Mouse (Mus musculus) erythroblast, adult 5-6 weeks (primary cell): Measurements from ENCODE around the gene Wdr20. TPM values are rescaled to one million over a fixed set of nuclear protein-coding genes. Genes with fewer than 3 reads are reported as not detected.

Source experiments
- ATAC-seq: replicated peaks from 2 replicates; pipeline ENCODE4 v1.8.0; 2016; ENCODE audit warnings: moderate number of reproducible peaks, mild to moderate bottlenecking, moderate TSS enrichment, inconsistent platforms; ENCODE audit not compliant: poor library complexity, low FRiP score, severe bottlenecking
- total RNA-seq, 2 experiments: library from RNA; stranded (forward) in 1 of 2; stranded (reverse) in 1 of 2; fragments of 150-400 nt in 1 of 2; fragments of 200-764, 138-1000 nt in 1 of 2; gene quantifications; 2 replicates each; pipeline versions ENCODE4 v1.2.3 to v1.2.4; 2015 to 2017; ENCODE audit warnings: low replicate concordance in 2 of 2

Gene Wdr20
- total RNA-seq, 2 experiments from 2014 or later: 8.6 to 19.4 TPM

DNA sequence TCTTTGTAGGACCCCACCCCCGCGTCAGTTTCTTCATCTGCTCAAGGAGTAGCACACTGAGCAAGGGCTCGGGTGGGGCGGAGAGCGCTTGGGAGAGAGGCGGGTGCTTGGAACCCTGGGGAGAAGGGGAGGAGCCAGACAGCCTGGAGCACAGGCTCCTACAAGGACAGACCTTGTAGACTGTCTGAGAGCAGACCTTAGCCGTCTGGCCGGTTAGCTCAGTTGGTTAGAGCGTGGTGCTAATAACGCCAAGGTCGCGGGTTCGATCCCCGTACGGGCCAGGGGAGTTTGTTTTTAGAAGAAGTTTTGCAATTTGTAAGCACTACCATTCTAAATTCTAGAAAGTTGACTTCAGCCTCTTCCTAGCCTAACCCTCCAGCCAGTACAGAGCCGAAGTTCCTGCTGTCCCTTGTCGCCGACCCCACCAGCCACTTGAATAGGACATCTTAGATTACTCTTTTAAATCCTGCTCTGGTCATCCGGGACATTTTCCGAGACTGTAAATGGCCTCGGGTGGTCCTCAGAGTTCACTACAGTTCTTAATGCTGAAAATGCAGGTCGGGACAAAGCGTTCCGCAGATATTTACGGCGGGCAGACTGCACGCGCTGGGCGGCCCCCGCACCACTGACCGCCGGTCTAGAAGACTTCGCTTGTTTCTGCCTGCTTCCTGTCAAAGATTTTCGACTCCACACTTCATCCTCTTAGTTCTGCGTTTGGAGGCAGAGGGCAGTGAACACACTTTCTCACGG lies 107.6 kb downstream of the Wdr20 start:
- ATAC-seq: peak; percentile 82

DNA sequence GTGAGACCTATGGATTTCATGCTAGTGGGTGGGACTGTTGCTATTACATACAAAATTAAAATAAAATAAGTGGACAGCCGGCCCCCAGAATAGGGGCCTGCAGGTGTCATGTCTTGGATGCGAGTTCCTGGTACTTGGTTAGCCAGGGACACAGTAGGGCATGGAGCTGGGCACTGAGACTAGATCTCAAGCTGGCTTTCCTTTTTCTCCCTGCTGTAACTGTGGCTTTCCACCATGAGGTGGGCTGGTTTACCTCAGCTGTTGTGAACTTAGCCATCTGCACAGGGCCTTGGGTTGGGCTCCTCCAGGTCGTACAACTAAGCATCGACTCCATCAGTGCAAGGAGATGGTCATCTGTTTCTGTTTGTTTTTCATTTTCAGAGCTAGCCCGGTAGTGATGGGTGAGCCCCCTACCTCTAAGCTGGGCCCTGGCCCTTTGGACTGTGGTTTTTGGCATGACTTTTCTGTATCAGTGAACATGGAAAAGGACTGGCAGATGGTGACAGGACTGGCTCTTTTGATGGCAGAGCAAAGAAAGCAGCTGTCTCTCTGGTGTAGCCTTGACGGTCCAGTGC lies 108.5 kb downstream of the Wdr20 start:
- ATAC-seq: no peak

DNA sequence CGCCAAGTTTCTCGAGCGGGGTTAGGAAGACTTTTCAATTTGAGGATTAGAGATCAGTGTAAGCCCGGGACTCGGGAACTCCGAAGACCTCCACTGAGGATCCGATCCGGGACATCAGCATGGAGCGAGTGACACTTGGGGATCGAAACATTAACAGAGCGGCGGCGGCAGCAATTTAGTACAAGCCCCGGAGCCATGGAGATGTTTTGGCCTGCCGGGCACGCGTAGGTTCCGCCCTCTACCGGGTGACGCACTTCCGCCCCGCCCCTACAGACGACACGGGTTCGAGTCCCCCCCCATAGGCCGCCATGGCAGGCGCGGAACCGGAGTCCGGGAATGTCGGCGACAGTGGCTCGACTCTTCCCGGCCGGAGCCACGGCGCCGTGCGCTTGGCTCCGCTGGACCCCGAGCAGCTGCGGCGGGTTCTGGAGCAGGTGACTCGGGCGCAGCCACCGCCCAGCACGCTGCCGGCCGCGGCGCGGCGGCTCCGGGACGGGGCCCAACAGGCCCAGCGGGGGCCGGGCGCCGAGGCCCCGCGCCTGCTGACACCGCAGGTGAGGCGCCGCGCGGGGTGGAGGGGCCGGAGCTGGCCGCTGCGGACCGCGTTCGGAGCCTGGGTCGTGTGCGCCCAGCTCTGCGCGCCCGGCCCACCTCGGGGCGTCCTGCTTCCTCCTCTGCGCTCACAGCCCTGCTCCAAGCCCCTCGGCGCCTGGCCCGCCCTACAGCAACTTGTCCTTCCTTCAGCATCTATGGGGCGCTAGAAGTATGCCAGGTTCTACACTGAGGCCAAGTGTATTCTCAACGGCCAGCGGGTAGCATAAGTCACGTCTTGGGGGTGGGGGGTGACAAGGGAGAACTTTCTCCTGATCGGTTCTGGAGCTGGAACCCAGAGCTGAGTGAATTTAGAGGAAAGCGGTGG lies 112.5 kb downstream of the Wdr20 start, which contains the start of gene Zfp839:
Zfp839 (plus strand) TSS at position 244 of the 919 bp plus-strand sequence.
- ATAC-seq: 0 out of 2 replicates have a peak, but pooled peaks have one; percentile 33

- no peak for ATAC-seq
Observed at GRCm38 (mm10) chr12:110850929-110851256, 113.1 kb downstream of the Wdr20 start.

DNA sequence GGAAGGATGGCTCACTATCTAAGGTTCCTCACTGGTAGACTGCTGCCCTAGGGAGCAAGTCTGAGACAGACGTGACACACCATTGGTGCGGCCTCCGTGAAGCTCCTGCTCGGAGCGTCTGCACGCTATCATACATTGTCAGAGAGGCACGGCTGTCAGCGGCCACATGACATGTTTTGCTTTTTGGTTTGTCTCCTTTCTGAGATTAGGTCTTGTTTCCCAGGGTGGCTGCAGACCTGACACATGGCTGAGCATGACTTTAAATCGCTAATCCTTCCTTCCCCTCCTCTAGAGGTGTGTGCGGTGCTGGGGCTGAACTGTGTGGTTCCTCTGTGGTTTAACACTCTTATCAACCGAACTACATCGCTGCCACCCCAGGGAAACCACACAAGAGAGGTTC lies 113.7 kb downstream of the Wdr20 start:
- 0 out of 2 replicates have a peak, but pooled peaks have one; percentile 28 for ATAC-seq

DNA sequence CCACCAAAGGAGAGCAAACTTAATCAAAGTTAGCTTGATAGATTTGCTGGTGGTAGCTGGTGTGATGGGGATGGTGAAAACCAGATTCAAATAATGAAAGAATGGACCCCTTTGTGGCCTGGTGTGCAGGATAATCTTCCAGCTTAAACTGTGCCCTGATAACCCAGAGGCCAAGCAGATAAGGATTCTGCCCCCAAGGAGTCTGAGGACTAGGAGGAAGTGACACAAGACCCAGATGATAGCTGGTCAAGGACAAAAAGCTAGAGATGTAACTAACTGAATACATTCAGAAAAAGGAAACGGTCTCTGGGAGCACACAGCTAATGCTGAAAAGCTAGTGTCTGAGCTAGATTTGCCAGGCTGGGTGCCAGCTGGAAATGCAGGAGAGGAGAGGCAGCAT lies 114.2 kb downstream of the Wdr20 start:
- no peak for ATAC-seq

Other genes with a start within 250 kb of the Wdr20 start
- 31.1 and 31.3 TPM in 2 replicates for gene Dync1h1, start 136.5 kb upstream of the Wdr20 start, total RNA-seq (2015; ENCODE audit: low replicate concordance)
- 41.8 and 59.6 TPM in 2 replicates for gene Dync1h1, start 136.5 kb upstream of the Wdr20 start, total RNA-seq (2017; ENCODE audit: low replicate concordance)
- gene 1700001K19Rik, start 55.3 kb upstream of the Wdr20 start, total RNA-seq (2015; ENCODE audit: low replicate concordance): not detected in 2 replicates
- gene 1700001K19Rik, start 55.3 kb upstream of the Wdr20 start, total RNA-seq (2017; ENCODE audit: low replicate concordance): not detected in 2 replicates
- 240 and 254 TPM in 2 replicates for gene Hsp90aa1, start 35.2 kb upstream of the Wdr20 start, total RNA-seq (2015; ENCODE audit: low replicate concordance)
- 257 and 485 TPM in 2 replicates for gene Hsp90aa1, start 35.2 kb upstream of the Wdr20 start, total RNA-seq (2017; ENCODE audit: low replicate concordance)
- not detected in 2 replicates for gene Mok, start 103.0 kb downstream of the Wdr20 start, total RNA-seq (2015; ENCODE audit: low replicate concordance)
- gene Mok, start 103.0 kb downstream of the Wdr20 start, total RNA-seq (2017; ENCODE audit: low replicate concordance): 0.14 TPM in 1 of 2 replicates, not detected in the other
- gene Zfp839, start 112.3 kb downstream of the Wdr20 start, total RNA-seq (2015; ENCODE audit: low replicate concordance): 0.63 and 3.3 TPM in 2 replicates
- 1.4 and 2.1 TPM in 2 replicates for gene Zfp839, start 112.3 kb downstream of the Wdr20 start, total RNA-seq (2017; ENCODE audit: low replicate concordance)
- 14.6 and 28.6 TPM in 2 replicates for gene Cinp, start 151.2 kb downstream of the Wdr20 start, total RNA-seq (2015; ENCODE audit: low replicate concordance)
- gene Cinp, start 151.2 kb downstream of the Wdr20 start, total RNA-seq (2017; ENCODE audit: low replicate concordance): 23.4 and 26.7 TPM in 2 replicates
- gene Tecpr2, start 151.3 kb downstream of the Wdr20 start, total RNA-seq (2015; ENCODE audit: low replicate concordance): 2.3 and 3.6 TPM in 2 replicates
- 2.1 and 2.9 TPM in 2 replicates for gene Tecpr2, start 151.3 kb downstream of the Wdr20 start, total RNA-seq (2017; ENCODE audit: low replicate concordance)
- gene Ankrd9, start 241.1 kb downstream of the Wdr20 start, total RNA-seq (2015; ENCODE audit: low replicate concordance): 29.8 and 52.2 TPM in 2 replicates
- gene Ankrd9, start 241.1 kb downstream of the Wdr20 start, total RNA-seq (2017; ENCODE audit: low replicate concordance): 66.5 and 82.1 TPM in 2 replicates